ENCODE assay signal across 8 mouse cellular contexts in genomic region chr9:22307156-22307919, GRCm38 (mm10). TPM values are rescaled to one million over a fixed set of nuclear protein-coding genes. Genes with fewer than 3 reads are reported as not detected.
DNase-seq lines count a peak whose midpoint lies in the region; ATAC-seq and TF ChIP-seq lines count a peak whose summit lies in the region.

Zfp810 (minus strand) TSS chr9:22307648.

- peaks cover 18% of the 10 kb centered on the region for H3K9me3 ChIP-seq in forebrain, embryonic 10.5 days
- H3K9me3 ChIP-seq in heart, embryonic 14.5 days (ENCODE audit: control insufficient read depth, low read length) = peaks cover 14% of the 10 kb centered on the region; the same call in 1 of the 2 replicates
- H3K9me3 ChIP-seq in liver, embryonic 11.5 days (ENCODE audit: control insufficient read depth, low read length) = no peaks in the 10 kb centered on the region; the same call in 1 of the 2 replicates

- ATAC-seq in CD4-positive, CD25-positive, alpha-beta regulatory T cell, adult 4 months = peak; percentile 100
- ATAC-seq in heart, embryonic 14.5 days (ENCODE audit: insufficient number of reproducible peaks, insufficient read depth, low FRiP score, low read depth) = peak; percentile 98
- peak; percentile 100 for ATAC-seq in liver, embryonic 11.5 days (replicated peaks; ENCODE audit: low FRiP score)

- under 1% methylated on average over 56 of the region's 56 CpGs for WGBS in forebrain, embryonic 10.5 days
- WGBS in heart, embryonic 14.5 days = under 1% methylated on average over 55 of the region's 56 CpGs
- under 1% methylated on average over 56 of the region's 56 CpGs for WGBS in liver, embryonic 11.5 days

- no peaks in the 10 kb centered on the region for H3K79me2 ChIP-seq in myocyte (ENCODE audit: control insufficient read depth, insufficient read depth)

- peak within 1 kb of the TSS; percentile 58 for H3ac ChIP-seq in myocyte (ENCODE audit: control insufficient read depth, insufficient read length)

- peak within 1 kb of the TSS; percentile 98 for H3K4me3 ChIP-seq in forebrain, embryonic 10.5 days
- peak within 1 kb of the TSS; percentile 69 to 86 for H3K4me3 ChIP-seq in heart, embryonic 14.5 days (ENCODE audit: control insufficient read depth in 1 of 2, insufficient read depth in 1 of 2, low read depth in 1 of 2, low read length in 2 of 2)
- peak within 1 kb of the TSS; percentile 96 for H3K4me3 ChIP-seq in liver, embryonic 11.5 days (ENCODE audit: low read depth, low read length)
- H3K4me3 ChIP-seq in myocyte = peak within 1 kb of the TSS; percentile 50

- peak; percentile 97 for DNase-seq in c-Kit-positive CD71-positive TER-119-negative erythroid progenitor cells, embryonic 14.5 days (ENCODE audit: low read depth)
- DNase-seq in forebrain, embryonic 10.5 days (ENCODE audit: extremely low spot score, low spot score) = peak; percentile 96
- DNase-seq in kidney, postnatal 10 days = peak; percentile 96
- DNase-seq in liver, embryonic 11.5 days (ENCODE audit: low spot score) = peak; percentile 92
- DNase-seq in spleen, postnatal 4 days (ENCODE audit: low spot score in 2 of 2) = peak; percentile 87 to 90

- peak within 1 kb of the TSS; percentile 99 for H3K27ac ChIP-seq in forebrain, embryonic 10.5 days
- H3K27ac ChIP-seq in heart, embryonic 14.5 days (replicated peaks in 1 of 2; ENCODE audit: control insufficient read depth in 1 of 2, insufficient read depth in 1 of 2, low read depth in 2 of 2, low read length in 2 of 2) = peak within 1 kb of the TSS; percentile 31 to 47; a peak in 3 of 4 replicates
- peak within 1 kb of the TSS; percentile 39; the same call in 1 of the 2 replicates for H3K27ac ChIP-seq in liver, embryonic 11.5 days (ENCODE audit: low read depth, low read length)

- H3K36me3 ChIP-seq in forebrain, embryonic 10.5 days (replicated peaks) = peaks cover 31% of the 10 kb centered on the region
- H3K36me3 ChIP-seq in heart, embryonic 14.5 days (ENCODE audit: control insufficient read depth, insufficient read depth, low read length) = peaks cover 29% of the 10 kb centered on the region
- H3K36me3 ChIP-seq in liver, embryonic 11.5 days (ENCODE audit: control insufficient read depth, insufficient read depth, low read length) = peaks cover 10% of the 10 kb centered on the region
- H3K36me3 ChIP-seq in myocyte (ENCODE audit: control insufficient read depth, insufficient read depth) = peaks cover 13% of the 10 kb centered on the region

- H3K4me2 ChIP-seq in heart, embryonic 14.5 days (ENCODE audit: low read length) = peak within 1 kb of the TSS; percentile 90
- peak within 1 kb of the TSS; percentile 83 for H3K4me2 ChIP-seq in liver, embryonic 11.5 days
- peak within 1 kb of the TSS; percentile 70 for H3K4me2 ChIP-seq in myocyte (ENCODE audit: low read depth)

- no peaks in the 10 kb centered on the region for H3K27me3 ChIP-seq in forebrain, embryonic 10.5 days (ENCODE audit: poor library complexity, severe bottlenecking)
- H3K27me3 ChIP-seq in heart, embryonic 14.5 days (ENCODE audit: control insufficient read depth, insufficient read depth, low read length) = no peaks in the 10 kb centered on the region
- H3K27me3 ChIP-seq in liver, embryonic 11.5 days (replicated peaks; ENCODE audit: control insufficient read depth, insufficient read depth, low read length) = no peaks in the 10 kb centered on the region
- no peaks in the 10 kb centered on the region for H3K27me3 ChIP-seq in myocyte (ENCODE audit: control insufficient read depth, insufficient read depth, insufficient read length)

- peaks cover 12% of the 10 kb centered on the region for H3K4me1 ChIP-seq in forebrain, embryonic 10.5 days
- H3K4me1 ChIP-seq in heart, embryonic 14.5 days (ENCODE audit: control insufficient read depth in 2 of 2, insufficient read depth in 2 of 2, low read length in 2 of 2) = peaks cover 3 to 9% of the 10 kb centered on the region in 2 experiments
- H3K4me1 ChIP-seq in liver, embryonic 11.5 days (replicated peaks; ENCODE audit: control insufficient read depth, insufficient read depth, low read length) = no peaks in the 10 kb centered on the region

- TF ChIP-seq POLR2A in myocyte (IDR thresholded peaks at IDR 0.05; ENCODE audit: insufficient read length, low read depth) = peak; percentile 81

- peak within 1 kb of the TSS; percentile 93 for H3K9ac ChIP-seq in heart, embryonic 14.5 days (ENCODE audit: low read length)
- peak within 1 kb of the TSS; percentile 95 for H3K9ac ChIP-seq in liver, embryonic 11.5 days (ENCODE audit: low read depth, low read length)

TF ChIP-seq in myocyte, 11 proteins besides CTCF, POLR2A, EP300 and RAD21:
- TF ChIP-seq E2F4 (IDR thresholded peaks at IDR 0.05; ENCODE audit: insufficient read depth) (no peak), MYOD1 (IDR thresholded peaks at IDR 0.05; ENCODE audit: control insufficient read depth in 1 of 3, insufficient read length in 2 of 3, low read depth in 2 of 3) (peak in 1 of 3 experiments; percentile 2), POLR2AphosphoS2 (IDR thresholded peaks at IDR 0.05; ENCODE audit: insufficient read length, low read depth) (peak; percentile 72)

RNA-seq across cellular contexts. Expression of gene Zfp810, which starts in this region (rescaled TPM):
- polyA plus RNA-seq in CD4-positive, CD25-positive, alpha-beta regulatory T cell, adult 4 months (2017; shearing (Covaris generic)) = 10 to 100 TPM in 1 of 2 experiments, 1 to 10 TPM in 1; 10.0 to 15.8 TPM
- 22.9 and 23.5 TPM in 2 replicates for polyA plus RNA-seq in forebrain, embryonic 10.5 days (2016; fragmentation: Nextera tagmentation; extraction: Ambion mirVana)
- polyA plus RNA-seq in heart, embryonic 14.5 days (2014; fragmentation: Nextera tagmentation; extraction: Ambion mirVana) = 16.4 and 16.7 TPM in 2 replicates
- polyA plus RNA-seq in liver, embryonic 11.5 days (2014; fragmentation: Nextera tagmentation; extraction: Ambion mirVana) = 9.7 and 12.1 TPM in 2 replicates
- polyA plus RNA-seq in myocyte (2012; fragmentation: generic; extraction: Trizol) = 4.4 TPM

Comparison
In these comparisons a context has a peak if more than half of its experiments do, and no peak if none do; other contexts are left out.
1. Peak in every context shown above with its lines: DNase-seq, ATAC-seq, H3K4me3 ChIP-seq and H3K27ac ChIP-seq.
2. H3K27ac ChIP-seq: peak in every context shown above with its lines; median percentile 99 in forebrain, embryonic 10.5 days; 39 in heart, embryonic 14.5 days; 39 in liver, embryonic 11.5 days.